ENCODE assay signal across 18 mouse cellular contexts in the genomic region with DNA sequence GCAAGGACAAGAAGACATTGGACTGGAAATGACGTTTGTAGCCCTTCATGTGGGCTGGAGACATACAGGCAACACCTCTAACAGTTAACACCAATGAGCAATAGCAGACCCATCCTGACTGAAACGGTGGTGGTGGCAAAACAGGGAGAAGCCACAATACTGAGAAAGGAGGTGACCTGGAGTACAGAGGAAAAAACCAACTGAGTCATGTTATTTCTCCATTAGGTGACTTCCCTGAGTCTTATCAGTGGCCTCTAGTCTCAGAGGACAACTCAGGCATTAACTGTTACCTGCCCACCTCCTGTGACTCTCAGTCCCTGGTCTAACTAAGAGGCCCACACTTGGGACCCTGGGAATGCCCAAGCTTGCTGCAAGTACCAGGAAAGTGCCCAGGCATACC.
DNase-seq lines count a peak whose midpoint lies in the region; ATAC-seq and TF ChIP-seq lines count a peak whose summit lies in the region.
"Had no signal": no experiment of that assay in that cellular context is flagged by ENCODE, and none has a peak within 500 bp of the region (broad histone marks: within the 10 kb centered on the region; RNA-seq: fewer than 3 reads in every experiment).

No protein-coding gene starts in this region.

- peak overlapping the region; percentile 70; the same call in 1 of the 2 replicates for H3K27ac ChIP-seq in heart, adult 2 months
- H3K27ac ChIP-seq in layer of hippocampus, adult 2 months = peak overlapping the region; percentile 67
- H3K27ac ChIP-seq: stomach, embryonic 15.5 days had no signal

- 30% methylated on average over 2 of the region's 2 CpGs for WGBS in heart, adult 2 months

- H3K27me3 ChIP-seq in heart, adult 2 months (ENCODE audit: control insufficient read depth, insufficient read depth, low read length) = no peaks in the 10 kb centered on the region
- no peaks in the 10 kb centered on the region for H3K27me3 ChIP-seq in G1E (ENCODE audit: insufficient read depth, low read length)
- H3K27me3 ChIP-seq: midbrain, embryonic 15.5 days; stomach, embryonic 15.5 days had no signal

- TF ChIP-seq POLR2A in heart, adult 2 months (IDR thresholded peaks at IDR 0.05; ENCODE audit: insufficient read depth, low read depth, low read length) = no peak

- no peak for TF ChIP-seq CTCF in heart, adult 2 months (IDR thresholded peaks at IDR 0.05)
- TF ChIP-seq CTCF in layer of hippocampus, adult 2 months (conservative IDR thresholded peaks at IDR 0.05) = no peak
- no peak for TF ChIP-seq CTCF in G1E (IDR thresholded peaks at IDR 0.05; ENCODE audit: low read depth, low read length)

- H3K4me3 ChIP-seq in heart, adult 2 months = no peak overlapping the region
- H3K4me3 ChIP-seq in layer of hippocampus, adult 2 months = no peak overlapping the region
- H3K4me3 ChIP-seq in G1E (ENCODE audit: low read depth, low read length) = peak overlapping the region; percentile 6; the same call in 1 of the 2 replicates
- H3K4me3 ChIP-seq: midbrain, embryonic 15.5 days; stomach, embryonic 15.5 days had no signal

- H3K9me3 ChIP-seq in G1E (replicated peaks) = no peaks in the 10 kb centered on the region
- H3K9me3 ChIP-seq: midbrain, embryonic 15.5 days; stomach, embryonic 15.5 days had no signal

- DNase-seq in heart, adult 2 months = no peak
- DNase-seq in heart, postnatal 10 days = no peak
- no peak for DNase-seq in layer of hippocampus, adult 2 months (ENCODE audit: low spot score in 2 of 2)
- DNase-seq in layer of hippocampus, adult 9-11 months = no peak
- peak; percentile 41 for DNase-seq in G1E (ENCODE audit: low spot score)
- no peak for DNase-seq in B cell, adult 2 months
- DNase-seq in adrenal gland, postnatal 10 days = no peak
- DNase-seq: cerebellum, postnatal 14 days; kidney, adult 8-10 months; kidney, postnatal 36 days; lung, adult 2 months; lung, postnatal 4 days; right cerebral cortex, postnatal 14 days; thymus, postnatal 14 days had no signal

- peak; percentile 62 for ATAC-seq in G1E (ENCODE audit: extremely low read depth, insufficient number of reproducible peaks, low FRiP score, poor library complexity, severe bottlenecking)
- ATAC-seq in megakaryocyte progenitor cell, adult 5-6 weeks (replicated peaks; ENCODE audit: poor library complexity) = 0 out of 2 replicates have a peak, but pooled peaks have one; percentile 11
- ATAC-seq: forebrain, embryonic 14.5 days; midbrain, embryonic 15.5 days had no signal

- H3K79me2 ChIP-seq in heart, adult 2 months (replicated peaks; ENCODE audit: control insufficient read depth, insufficient read depth, low read length) = peaks cover 5% of the 10 kb centered on the region

- no peak for TF ChIP-seq EP300 in heart, adult 2 months (IDR thresholded peaks at IDR 0.05; ENCODE audit: insufficient read depth, low read depth, low read length)

- no peaks in the 10 kb centered on the region for H3K36me3 ChIP-seq in heart, adult 2 months (ENCODE audit: control insufficient read depth, insufficient read depth, low read length)
- peaks cover 96% of the 10 kb centered on the region for H3K36me3 ChIP-seq in G1E (replicated peaks)
- H3K36me3 ChIP-seq: midbrain, embryonic 15.5 days; stomach, embryonic 15.5 days had no signal

- no peak overlapping the region for H3K9ac ChIP-seq in heart, adult 2 months (ENCODE audit: low read depth, low read length)
- H3K9ac ChIP-seq: midbrain, embryonic 15.5 days; stomach, embryonic 15.5 days had no signal

- intact Hi-C loops in heart, adult 2 months (cut with DNase I) = no loop called here
- intact Hi-C loops in heart, postnatal 10 days (cut with DNase I) = no loop called here

- H3K4me1 ChIP-seq in heart, adult 2 months (ENCODE audit: control insufficient read depth, insufficient read depth, low read length) = peaks cover 21% of the 10 kb centered on the region
- peaks cover 49% of the 10 kb centered on the region for H3K4me1 ChIP-seq in G1E (ENCODE audit: insufficient read depth, low read depth, low read length)
- H3K4me1 ChIP-seq: stomach, embryonic 15.5 days had no signal
